Mouse (Mus musculus): Measurements from ENCODE around the gene Ttll5.

DNA sequence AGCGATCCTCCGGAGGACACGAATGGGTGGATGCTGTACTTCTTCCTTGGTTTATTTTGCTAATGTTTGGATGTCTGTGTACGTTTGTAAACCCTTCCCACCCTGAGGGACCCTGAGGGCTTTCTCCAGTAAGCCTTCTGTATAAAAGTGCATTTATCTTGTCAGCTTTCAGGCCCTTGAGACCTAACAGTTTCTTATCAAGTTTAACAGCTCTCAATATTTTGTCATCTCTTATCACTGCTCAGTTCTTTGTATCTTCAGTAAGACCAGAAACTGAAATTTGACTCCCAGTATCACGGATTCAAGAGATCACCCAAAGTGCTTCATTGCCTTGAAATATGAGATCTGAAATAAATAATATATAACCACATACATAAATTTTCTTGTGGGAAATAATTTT is 206.5 kb downstream of the Ttll5 start:
- no peak for TF ChIP-seq GATA1 (IDR thresholded peaks at IDR 0.05; ENCODE audit: low read length)
- no peak for TF ChIP-seq TAL1 (IDR thresholded peaks at IDR 0.05; ENCODE audit: low read length)

Measured in erythroblast, embryonic 14.5 days (primary cell).